Mouse (Mus musculus): ENCODE results near the gene Fam126a. TPM values are rescaled to one million over a fixed set of nuclear protein-coding genes. Genes with fewer than 3 reads are reported as not detected.

Gene Fam126a
- polyA plus RNA-seq, 1 experiment from 2014 or later, result 11.5 TPM

DNA sequence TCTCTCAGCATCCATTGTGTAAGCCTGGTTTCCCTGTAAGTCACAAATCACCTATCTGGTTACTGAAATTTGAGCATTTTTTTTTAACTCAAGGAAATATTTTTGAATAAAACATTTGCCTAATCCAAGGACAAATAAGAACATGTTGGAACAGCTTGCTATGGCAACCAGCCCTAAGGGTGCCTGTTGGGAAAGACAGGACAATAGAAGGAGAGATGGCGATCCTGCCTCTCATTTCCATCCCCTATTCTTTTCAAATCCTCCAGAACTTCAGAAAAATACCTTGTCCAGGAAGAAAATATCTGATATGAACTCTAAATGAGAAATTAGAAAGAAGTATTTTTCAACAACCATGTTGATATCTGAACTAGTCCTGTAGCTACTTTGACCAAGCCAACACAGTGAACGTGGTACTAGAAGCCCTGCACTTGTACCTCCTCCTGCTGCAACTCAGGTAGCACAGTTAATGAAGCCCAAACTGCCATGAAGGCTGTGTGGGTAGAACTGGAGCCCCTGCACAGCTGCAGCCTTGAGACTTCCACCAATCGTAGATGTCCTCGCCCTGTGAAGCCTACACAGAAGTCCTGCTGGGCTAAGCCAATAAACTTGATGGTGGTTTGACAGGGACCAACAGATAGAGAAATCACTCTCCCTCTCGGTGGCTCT is 17.0 kb downstream of the Fam126a start:
- no peak for TF ChIP-seq CTCF (IDR thresholded peaks at IDR 0.05)
- TF ChIP-seq EP300 (IDR thresholded peaks at IDR 0.05), result no peak
- H3K27me3 ChIP-seq (replicated peaks; ENCODE audit: insufficient read depth, low read length), result no peaks in the 10 kb centered on the region
- H3K27ac ChIP-seq (ENCODE audit: low read length), result no peak overlapping the region
- 82% methylated on average over 5 of the region's 5 CpGs for WGBS
- no peak overlapping the region for H3K9ac ChIP-seq (replicated peaks; ENCODE audit: low read depth)
- no peaks in the 10 kb centered on the region for H3K4me1 ChIP-seq (ENCODE audit: insufficient read depth, low read depth, low read length)
- no peaks in the 10 kb centered on the region for H3K36me3 ChIP-seq (ENCODE audit: insufficient read depth, low read length)
- ATAC-seq (no peak), DNase-seq (ENCODE audit: low spot score) (no peak)
- no peak overlapping the region for H3K4me3 ChIP-seq (ENCODE audit: low read depth, low read length)
- H3K9me3 ChIP-seq (ENCODE audit: low read length), result no peaks in the 10 kb centered on the region
- H3K4me2 ChIP-seq (replicated peaks; ENCODE audit: low read depth, low read length), result no peak overlapping the region

DNA sequence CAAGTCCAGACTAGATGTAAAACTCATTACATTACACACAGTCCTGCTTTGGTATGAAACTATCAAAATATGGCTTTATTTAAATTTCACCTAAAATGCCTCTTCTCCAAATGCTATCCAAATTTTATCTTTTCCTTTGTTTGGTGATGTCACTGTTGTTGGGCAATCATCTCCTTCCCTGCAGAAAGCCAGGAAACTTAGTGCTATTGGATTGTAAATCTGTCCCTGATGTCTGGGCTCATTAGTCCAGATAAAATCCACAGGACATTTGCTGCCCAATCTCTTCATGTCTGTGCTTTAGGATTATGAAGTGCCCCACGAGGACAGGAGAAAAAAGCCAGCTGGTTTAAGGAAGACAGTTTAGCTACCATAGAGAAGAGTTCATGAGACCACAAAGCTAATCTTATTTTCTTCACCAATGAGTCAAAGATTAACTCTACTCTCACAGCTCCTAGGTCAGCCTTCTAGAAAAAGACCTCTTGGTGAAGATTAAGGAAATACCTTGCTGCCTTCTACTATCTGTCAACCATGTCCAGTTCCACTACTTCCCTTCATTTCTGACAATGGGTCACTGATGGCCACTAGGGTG is 31.3 kb downstream of the Fam126a start:
- Histone ChIP-seq H3K36me3 (ENCODE audit: insufficient read depth, low read length) (no peaks in the 10 kb centered on the region), H3K9me3 (ENCODE audit: low read length) (no peaks in the 10 kb centered on the region), H3K4me1 (ENCODE audit: insufficient read depth, low read depth, low read length) (no peaks in the 10 kb centered on the region), H3K9ac (replicated peaks; ENCODE audit: low read depth) (no peak overlapping the region), H3K4me3 (ENCODE audit: low read depth, low read length) (no peak overlapping the region), H3K27ac (ENCODE audit: low read length) (no peak overlapping the region), H3K27me3 (replicated peaks; ENCODE audit: insufficient read depth, low read length) (no peaks in the 10 kb centered on the region), H3K4me2 (replicated peaks; ENCODE audit: low read depth, low read length) (no peak overlapping the region)
- 48% methylated on average over 1 of the region's 1 CpGs for WGBS
- DNase-seq (ENCODE audit: low spot score) (no peak), ATAC-seq (no peak)
- TF ChIP-seq EP300 (IDR thresholded peaks at IDR 0.05), result no peak
- no peak for TF ChIP-seq CTCF (IDR thresholded peaks at IDR 0.05)

DNA sequence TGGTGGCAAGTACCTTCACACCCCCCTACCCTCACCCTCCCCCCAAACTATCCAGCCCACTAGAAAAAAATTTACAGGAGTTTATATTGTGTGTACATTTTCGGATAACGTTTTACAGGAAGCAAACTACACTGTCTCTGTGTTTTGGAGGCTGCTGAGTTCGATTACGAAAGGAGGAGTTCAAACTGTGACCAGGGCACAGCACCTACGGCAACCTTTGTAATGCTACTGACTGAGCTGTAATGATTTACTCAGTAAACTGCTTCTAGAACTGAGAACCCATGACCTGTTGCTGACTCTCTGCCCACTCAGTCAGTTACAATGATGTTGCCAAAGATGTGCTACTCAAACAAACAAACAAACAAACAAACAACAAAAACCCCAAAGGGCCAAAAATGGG is 34.5 kb downstream of the Fam126a start:
- Histone ChIP-seq H3K4me2 (replicated peaks; ENCODE audit: low read depth, low read length) (no peak overlapping the region), H3K4me1 (ENCODE audit: insufficient read depth, low read depth, low read length) (no peaks in the 10 kb centered on the region), H3K9me3 (ENCODE audit: low read length) (no peaks in the 10 kb centered on the region), H3K9ac (replicated peaks; ENCODE audit: low read depth) (no peak overlapping the region), H3K27me3 (replicated peaks; ENCODE audit: insufficient read depth, low read length) (no peaks in the 10 kb centered on the region), H3K4me3 (ENCODE audit: low read depth, low read length) (no peak overlapping the region), H3K36me3 (ENCODE audit: insufficient read depth, low read length) (no peaks in the 10 kb centered on the region), H3K27ac (ENCODE audit: low read length) (no peak overlapping the region)
- WGBS, result 85% methylated on average over 5 of the region's 5 CpGs
- ATAC-seq (no peak), DNase-seq (ENCODE audit: low spot score) (no peak)
- TF ChIP-seq CTCF (IDR thresholded peaks at IDR 0.05) (no peak), EP300 (IDR thresholded peaks at IDR 0.05) (no peak)

DNA sequence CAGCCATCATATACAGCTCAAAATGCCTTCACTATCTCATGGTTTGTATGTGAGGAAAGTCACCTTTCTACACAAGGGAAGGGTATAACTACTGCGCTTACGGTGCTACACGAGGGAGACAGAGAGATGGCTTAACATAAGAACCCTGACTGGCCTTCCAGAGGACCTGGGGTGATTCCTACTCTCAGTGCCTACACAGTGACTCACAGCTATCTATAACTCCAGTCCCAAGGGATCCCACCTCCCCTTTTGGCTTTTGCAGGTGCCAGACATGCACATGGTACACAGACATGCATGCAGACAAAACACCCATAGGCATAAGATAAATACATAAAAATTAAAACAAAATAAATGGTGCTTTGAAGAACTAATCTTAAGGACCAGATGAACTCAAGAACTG is 35.6 kb downstream of the Fam126a start:
- no peak for DNase-seq (ENCODE audit: low spot score)
- no peaks in the 10 kb centered on the region for H3K9me3 ChIP-seq (ENCODE audit: low read length)
- ATAC-seq, result no peak
- no peak overlapping the region for H3K9ac ChIP-seq (replicated peaks; ENCODE audit: low read depth)
- H3K27ac ChIP-seq (ENCODE audit: low read length), result no peak overlapping the region
- no peak for TF ChIP-seq CTCF (IDR thresholded peaks at IDR 0.05)
- no peak for TF ChIP-seq EP300 (IDR thresholded peaks at IDR 0.05)
- no peak overlapping the region for H3K4me3 ChIP-seq (ENCODE audit: low read depth, low read length)
- H3K27me3 ChIP-seq (replicated peaks; ENCODE audit: insufficient read depth, low read length), result no peaks in the 10 kb centered on the region
- H3K4me1 ChIP-seq (ENCODE audit: insufficient read depth, low read depth, low read length), result no peaks in the 10 kb centered on the region
- WGBS, result 89% methylated on average over 3 of the region's 3 CpGs
- no peak overlapping the region for H3K4me2 ChIP-seq (replicated peaks; ENCODE audit: low read depth, low read length)
- H3K36me3 ChIP-seq (ENCODE audit: insufficient read depth, low read length), result no peaks in the 10 kb centered on the region

DNA sequence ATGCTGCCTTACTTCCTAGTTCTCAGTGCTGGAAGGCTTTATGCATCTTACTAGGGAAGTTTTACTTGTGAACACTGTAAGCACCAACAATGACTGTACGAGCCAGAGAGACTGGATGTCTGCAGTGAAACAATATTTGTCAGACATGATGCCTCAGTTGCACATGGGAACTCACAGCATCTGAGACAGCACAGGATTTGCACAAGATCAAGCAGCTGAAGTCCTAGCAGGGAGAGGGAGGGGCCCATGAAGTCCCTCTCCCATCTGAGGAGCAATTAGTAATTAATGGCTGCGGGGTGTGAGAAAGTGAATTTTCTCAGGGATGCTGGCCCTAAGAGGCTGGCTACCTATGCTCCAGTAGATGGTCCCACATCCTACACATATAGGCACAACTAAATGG is 36.3 kb downstream of the Fam126a start:
- 84% methylated on average over 2 of the region's 2 CpGs for WGBS
- ATAC-seq (no peak), DNase-seq (ENCODE audit: low spot score) (no peak)
- no peak overlapping the region for H3K9ac ChIP-seq (replicated peaks; ENCODE audit: low read depth)
- H3K27me3 ChIP-seq (replicated peaks; ENCODE audit: insufficient read depth, low read length), result no peaks in the 10 kb centered on the region
- H3K9me3 ChIP-seq (ENCODE audit: low read length), result no peaks in the 10 kb centered on the region
- no peaks in the 10 kb centered on the region for H3K4me1 ChIP-seq (ENCODE audit: insufficient read depth, low read depth, low read length)
- no peak overlapping the region for H3K4me3 ChIP-seq (ENCODE audit: low read depth, low read length)
- H3K27ac ChIP-seq (ENCODE audit: low read length), result 0 out of 2 replicates have a peak overlapping the region, but pooled peaks have one; percentile 28
- TF ChIP-seq CTCF (IDR thresholded peaks at IDR 0.05), result no peak
- no peaks in the 10 kb centered on the region for H3K36me3 ChIP-seq (ENCODE audit: insufficient read depth, low read length)
- H3K4me2 ChIP-seq (replicated peaks; ENCODE audit: low read depth, low read length), result no peak overlapping the region

DNA sequence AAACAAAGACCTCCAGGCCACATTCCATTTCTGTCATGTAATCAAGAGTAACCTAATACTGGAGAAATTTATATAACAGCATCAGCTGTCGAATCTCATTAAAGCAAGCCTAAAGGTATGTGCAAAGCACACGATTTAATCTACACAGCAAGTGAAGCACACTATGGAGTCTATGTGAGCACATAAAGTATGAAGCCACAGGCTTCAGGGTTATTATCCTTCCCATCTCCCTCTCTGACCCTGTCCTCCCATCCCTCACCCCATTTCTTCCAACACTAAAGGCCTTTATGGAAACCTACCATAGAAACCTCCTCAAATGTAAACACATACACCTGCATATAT is 37.0 kb downstream of the Fam126a start:
- H3K9ac ChIP-seq (replicated peaks; ENCODE audit: low read depth), result no peak overlapping the region
- no peaks in the 10 kb centered on the region for H3K9me3 ChIP-seq (ENCODE audit: low read length)
- ATAC-seq, result no peak

More for the DNA sequence above, 37.0 kb downstream of the Fam126a start:
- Histone ChIP-seq H3K27ac (ENCODE audit: low read length) (0 out of 2 replicates have a peak overlapping the region, but pooled peaks have one; percentile 28), H3K4me2 (replicated peaks; ENCODE audit: low read depth, low read length) (no peak overlapping the region), H3K36me3 (ENCODE audit: insufficient read depth, low read length) (no peaks in the 10 kb centered on the region), H3K4me1 (ENCODE audit: insufficient read depth, low read depth, low read length) (no peaks in the 10 kb centered on the region), H3K4me3 (ENCODE audit: low read depth, low read length) (no peak overlapping the region), H3K27me3 (replicated peaks; ENCODE audit: insufficient read depth, low read length) (no peaks in the 10 kb centered on the region)
- WGBS, result 22% methylated on average over 2 of the region's 2 CpGs
- DNase-seq (ENCODE audit: low spot score), result no peak
- no peak for TF ChIP-seq EP300 (IDR thresholded peaks at IDR 0.05)
- TF ChIP-seq CTCF (IDR thresholded peaks at IDR 0.05), result no peak

All from lung, postnatal 0 days (tissue).